Mouse (Mus musculus) adrenal gland, adult (tissue): ENCODE results near the gene Sema5b.
A peak's percentile ranks its signal among the peaks of the same experiment; 100 is the strongest.

Experiments used
- DNase-seq, 2 experiments: peaks; one replicate each; pipeline ENCODE4 v3.0.0; 2022 to 2023; ENCODE audit warnings: low spot score in 1 of 2; ENCODE audit not compliant: inconsistent age in 2 of 2

Gene Sema5b

DNA sequence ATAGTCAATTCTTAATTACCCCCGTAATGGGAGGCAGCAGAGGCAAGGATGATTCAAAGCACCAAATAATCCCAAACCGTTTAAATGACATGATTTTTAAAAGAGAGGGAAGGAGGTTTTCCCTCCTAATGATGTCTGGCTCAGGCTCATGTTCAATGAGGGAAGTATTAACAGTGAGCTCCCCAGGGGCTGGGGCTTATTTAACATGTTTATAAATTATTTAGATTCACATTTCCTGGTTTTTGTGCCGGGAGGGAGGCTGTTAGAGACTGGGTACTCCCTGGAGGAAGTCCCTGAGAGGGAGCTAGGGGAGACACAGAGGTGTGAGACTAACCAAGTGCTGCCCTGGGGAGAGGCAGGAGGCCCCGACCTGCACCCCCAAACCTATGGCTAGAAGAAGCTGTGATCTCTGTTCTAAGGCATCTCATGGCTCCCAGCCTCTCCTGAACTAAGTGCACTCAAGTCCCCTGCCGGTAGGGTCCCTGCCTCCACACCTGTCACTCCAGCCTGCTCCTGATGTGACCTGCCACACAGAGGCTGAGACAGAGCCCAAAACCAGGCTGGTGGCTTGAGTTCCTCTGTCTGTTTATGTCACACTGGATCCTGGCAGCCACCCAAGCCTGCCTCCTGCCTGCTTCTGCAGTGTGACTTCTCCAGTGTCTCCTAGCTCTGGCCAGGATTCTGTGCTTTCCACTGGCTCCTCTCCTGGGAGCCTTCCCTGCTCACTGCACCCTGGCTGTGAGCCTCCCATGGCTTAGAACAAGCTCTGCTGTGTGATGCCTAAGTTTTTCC, 51.5 kb downstream of the Sema5b start:
- DNase-seq: peak; percentile 29 to 32

DNA sequence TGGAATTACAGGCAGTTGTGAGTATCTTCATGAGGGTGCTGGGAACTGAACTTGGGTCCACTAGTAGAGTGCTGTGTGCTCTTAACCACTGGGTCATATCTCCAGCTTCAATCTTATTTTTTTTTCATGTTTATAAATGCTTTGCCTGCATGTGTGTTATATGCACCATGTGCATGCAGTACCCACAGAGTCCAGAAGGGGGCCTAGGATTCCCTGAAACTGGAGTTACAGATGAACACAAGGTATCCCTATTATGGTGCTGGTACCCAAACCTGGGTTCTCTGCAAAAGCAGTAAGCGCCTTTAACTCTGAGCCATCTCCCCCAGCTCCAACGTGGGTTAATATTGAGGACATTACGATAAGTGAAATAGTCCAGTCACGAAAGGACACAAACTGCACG, 52.5 kb downstream of the Sema5b start:
- no peak for DNase-seq

DNA sequence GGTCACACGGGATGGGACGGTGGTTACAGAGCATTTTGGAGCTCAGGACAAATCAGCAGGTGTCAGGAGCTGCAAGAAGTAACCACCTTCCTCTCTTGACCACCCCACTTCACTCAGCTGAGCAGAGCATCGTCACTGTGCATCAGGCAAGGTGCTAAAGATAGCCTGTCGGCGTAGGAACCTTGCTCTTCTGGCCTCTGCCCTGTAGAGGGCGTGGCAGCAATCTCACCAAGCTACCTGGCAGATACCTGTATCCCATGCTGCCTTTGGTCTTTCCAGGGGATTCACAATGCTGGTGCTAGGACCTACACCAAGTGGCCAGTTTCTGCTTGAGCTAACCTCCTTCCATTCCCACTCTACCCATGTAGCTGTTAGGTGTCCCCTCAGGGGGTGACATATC, 55.3 kb downstream of the Sema5b start:
- DNase-seq: no peak

DNA sequence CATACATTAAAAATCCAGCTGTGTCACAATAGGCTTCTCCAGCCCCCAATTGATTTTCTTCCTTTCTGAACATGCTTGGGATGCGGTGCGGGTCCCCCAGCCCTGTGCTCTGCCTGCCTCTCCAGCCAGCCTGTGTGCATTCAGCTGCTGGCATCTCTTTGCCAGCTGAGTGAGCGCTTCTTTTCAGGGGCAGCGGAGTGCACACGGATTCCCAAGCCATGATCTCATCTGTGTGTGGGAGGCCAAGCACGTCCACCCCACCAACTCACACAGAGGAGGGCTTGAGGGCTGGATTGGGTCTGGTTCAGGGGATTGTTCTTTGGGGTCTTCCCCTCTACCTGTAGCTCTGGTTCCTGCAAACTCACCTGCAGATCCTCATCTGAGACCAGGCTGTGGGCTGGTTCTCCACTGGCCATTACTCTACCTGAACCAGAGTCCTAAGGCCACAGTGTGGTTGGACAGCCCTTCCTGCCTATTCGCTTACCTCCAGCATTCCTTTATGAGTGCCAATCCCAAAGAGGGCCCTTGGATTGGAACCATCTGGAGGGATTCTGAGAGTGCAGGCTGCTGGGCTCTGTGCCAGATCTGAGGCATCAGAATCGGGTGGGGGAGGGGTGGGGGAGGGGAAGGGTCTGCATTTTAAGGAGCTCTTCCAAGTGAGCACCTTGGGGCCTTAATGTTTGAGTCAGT, 55.9 kb downstream of the Sema5b start:
- DNase-seq: no peak

DNA sequence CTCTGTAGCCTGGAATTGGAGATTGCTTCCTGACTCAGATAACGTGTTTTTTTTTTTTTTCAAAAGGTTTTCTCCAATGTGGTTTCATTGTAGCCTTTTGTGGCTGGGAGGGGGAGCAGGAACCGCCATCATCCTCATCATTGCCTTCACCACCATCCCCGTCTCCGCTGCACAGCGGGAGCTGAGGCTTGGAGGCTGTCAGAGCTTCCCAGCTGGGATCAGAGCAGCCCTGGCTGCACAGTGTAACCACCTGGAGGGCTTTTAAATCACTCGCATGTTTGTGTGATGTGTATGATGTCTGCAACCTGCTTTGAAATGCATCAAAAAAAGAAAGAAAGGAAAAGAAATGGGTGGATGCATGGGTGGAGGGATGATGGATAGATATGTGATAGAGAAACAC, 57.0 kb downstream of the Sema5b start:
- no peak for DNase-seq

DNA sequence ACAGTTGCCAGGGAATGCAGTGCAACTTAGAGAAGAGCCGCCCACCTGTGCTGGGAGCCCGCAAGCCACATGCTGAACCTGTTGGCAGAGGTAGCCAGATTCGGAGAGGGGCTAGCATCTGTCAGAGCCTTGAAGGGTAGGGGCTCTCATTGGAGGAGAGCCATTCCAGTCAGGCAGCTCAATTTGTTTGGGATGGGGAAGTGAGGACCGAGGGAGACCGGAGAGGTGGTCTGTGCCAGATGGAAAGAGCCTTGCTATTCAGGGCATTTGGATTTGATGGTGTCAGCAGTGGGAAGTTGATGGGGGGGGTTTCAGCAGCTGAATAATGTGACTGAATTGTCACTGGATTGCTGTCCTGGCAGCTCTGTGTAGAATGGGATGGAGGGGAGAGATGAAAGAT, 57.9 kb downstream of the Sema5b start:
- DNase-seq: no peak

DNA sequence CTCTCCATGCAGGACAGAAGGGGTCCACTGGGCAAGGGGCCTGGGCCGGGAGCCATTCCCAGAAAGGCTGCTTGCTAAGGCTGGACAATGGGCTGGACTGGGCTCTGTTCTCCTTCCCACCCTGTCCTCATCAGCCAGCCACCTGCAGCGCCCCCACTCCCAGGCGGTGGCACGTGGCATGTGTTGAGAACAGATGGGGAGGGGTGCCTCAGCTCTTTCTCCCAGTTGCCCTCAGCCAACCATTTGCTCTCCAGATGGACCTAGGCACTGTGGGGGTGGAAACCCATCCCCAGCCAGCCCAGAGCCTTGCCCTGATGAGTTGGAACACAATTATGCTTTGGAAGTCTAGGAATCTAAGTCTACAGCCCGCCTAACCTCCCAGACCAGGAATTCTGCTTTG, 59.3 kb downstream of the Sema5b start:
- DNase-seq: no peak

DNA sequence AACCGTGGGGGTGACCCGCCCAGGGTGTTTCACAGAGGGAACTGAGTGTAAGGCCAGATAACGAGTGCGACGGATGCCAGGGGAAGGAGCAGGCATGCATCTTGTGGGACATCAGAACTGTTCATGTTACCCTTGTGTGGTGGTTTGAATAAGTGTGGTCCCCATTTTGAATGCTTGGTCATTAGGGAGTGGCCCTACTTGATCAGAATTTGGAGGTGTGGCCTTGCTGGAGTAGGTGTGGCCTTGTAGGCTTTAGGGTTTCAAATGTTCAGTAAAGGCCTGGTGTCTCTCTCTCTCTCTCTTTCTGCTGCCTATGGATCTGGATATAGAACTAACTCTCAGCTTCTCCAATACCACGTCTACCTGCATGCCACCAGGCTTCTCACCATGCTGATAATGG, 60.5 kb downstream of the Sema5b start:
- no peak for DNase-seq

DNA sequence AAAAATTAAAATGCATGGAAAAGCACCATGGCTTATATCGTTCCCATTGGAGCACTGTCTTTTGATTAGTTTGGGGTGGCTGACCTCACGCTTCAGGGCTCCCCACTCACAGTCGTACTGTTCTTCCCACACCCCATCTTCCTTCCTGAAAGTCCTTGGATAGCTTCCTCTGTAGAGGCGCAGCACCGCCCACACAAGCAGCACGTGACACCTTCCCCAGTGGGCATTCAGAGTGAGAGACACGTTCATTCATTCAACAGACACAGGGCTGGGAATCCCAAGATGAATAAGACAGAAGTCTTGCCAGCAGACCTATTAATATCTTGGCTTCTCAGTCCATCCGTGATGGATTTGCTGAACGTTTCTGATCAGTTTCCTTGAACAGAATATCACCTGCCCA, 61.6 kb downstream of the Sema5b start:
- DNase-seq: no peak

DNA sequence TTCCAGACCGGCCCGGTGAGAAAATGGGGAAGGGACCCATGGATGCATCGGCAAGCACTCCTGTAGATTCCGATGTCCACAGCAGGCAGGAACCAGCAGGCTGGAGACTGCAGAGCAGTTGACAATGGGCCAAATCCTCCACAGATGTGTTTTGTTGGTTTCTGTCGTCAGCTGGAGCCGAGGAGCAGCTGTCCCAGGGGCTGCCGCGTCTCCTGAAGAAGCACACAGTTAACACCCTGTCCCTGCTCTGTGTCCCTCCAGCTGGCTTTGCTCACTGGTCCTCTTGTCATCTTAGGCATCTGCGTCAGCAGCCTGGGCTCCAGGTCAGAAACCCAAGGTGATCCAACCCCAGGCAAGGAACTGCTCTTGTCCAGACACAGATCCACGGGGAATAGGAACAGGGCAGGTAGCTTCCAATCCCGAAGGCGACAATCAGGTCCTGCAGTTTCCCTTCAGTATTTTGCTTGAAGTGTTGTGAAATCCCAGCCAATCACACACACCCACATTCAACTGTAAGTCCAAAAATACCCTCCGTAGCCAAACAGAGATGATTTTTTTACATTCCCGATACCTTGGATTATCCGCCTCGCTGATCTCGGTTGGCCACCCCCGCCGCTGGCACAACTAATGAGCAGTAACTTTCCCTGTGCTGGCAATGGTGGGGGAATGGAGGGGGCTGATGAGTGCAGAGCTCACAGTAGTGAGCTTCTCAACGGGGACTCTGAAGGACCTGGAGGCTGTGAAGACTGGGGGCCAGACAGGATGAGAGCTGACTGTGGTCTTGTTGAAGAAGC, 63.0 kb downstream of the Sema5b start:
- no peak for DNase-seq

DNA sequence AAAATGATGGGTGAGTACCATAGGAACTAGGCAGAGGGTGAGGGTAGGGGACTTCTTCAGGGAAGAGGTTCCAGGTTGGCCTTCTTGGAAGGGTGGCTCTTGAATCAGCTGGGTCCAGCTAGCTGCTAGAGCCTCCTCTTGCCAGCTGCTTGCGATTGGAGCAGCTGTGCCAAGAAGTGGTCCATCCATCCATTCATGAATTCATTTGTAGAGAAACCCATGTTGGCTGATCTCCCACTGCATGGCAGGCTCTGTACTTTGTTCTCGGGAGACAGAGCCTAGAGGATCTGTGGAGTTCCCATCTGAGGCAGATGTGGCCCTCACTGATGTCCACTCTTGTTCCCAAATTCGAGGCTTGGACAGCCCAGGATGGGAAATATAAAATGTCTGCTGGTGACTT, 66.3 kb downstream of the Sema5b start:
- DNase-seq: no peak

DNA sequence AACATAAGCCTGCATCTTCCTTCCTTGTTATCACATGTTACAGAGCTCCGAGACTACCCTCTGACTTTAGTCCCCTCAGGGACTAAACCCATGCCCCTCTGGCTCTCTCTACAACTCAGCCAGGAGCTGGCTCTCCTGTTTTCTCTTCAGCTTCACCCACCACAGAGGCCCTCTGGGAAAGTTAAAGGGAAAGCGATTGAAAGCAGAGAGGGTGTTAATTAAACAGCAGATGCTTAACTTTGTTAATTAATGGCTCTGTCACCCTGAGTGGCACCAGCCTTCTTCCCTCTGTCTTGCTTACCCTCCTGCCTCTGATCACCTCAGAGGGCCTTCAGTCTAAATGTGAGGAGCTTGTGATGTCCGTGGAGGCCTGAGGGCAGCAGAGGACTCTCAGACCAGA, 67.3 kb downstream of the Sema5b start:
- DNase-seq: no peak

DNA sequence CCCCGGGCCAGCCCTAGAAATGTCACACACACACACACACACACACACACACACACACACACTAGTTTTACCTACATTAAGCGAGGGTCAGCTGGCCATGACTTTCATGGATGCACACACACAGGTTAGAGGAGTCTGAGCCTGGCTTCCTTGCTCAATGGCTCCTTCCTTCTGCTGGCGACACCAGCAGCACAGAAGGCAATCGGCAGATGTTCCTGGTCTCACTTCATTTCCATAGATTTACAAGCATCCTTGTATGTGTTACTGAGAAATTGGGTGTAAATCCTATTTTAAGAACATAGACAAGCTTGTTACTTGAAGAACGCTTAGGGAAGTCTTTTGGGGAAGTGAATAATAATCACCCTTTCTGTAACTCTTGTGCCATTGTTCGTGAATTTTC, 68.6 kb downstream of the Sema5b start:
- no peak for DNase-seq

DNA sequence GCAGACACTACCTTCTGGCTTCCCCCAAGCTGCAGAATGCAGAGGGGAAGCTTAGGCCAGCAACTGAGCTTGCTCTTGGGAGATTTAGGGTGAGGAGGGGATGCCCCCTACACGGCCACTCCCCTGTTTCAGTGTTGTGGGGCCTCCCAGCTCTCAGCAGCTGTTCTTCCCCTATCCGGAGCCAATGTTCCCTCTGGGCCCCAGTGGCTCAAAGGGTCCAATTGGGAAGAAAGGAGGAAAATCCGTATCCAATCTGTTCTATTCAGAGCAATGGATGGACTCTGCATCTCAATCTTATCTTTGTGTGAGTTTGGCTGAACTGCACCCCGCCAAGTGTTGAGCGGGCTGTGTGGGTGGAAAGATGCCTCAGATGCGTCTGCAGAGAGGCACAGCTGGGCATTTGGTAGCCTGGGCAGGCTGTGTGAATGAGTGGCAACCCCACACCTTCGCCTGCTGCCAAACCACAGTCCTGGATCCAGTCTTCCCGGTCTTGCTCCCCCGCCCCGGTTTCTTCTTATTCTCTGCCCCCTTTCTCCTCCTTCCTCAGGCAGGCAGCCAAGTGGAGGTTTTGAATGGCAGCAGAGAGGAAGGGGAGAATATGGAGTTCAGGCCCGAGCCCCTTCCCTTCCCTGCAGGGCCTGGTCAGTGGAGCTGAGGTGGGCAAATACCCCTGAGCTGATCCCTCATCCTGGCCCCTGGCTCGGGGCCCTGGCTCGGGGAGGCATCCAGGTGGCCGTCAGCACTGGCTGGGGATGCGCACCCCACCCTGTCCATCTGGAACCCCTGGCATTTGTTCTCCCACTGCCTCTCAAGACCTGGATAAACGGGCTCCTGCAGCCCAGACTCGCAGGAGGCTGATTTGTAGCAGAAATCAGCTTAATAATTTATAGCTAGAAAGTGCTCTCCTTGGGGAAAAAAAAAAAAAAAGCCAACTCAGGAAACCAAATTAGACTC, 73.2 kb downstream of the Sema5b start:
- no peak for DNase-seq

DNA sequence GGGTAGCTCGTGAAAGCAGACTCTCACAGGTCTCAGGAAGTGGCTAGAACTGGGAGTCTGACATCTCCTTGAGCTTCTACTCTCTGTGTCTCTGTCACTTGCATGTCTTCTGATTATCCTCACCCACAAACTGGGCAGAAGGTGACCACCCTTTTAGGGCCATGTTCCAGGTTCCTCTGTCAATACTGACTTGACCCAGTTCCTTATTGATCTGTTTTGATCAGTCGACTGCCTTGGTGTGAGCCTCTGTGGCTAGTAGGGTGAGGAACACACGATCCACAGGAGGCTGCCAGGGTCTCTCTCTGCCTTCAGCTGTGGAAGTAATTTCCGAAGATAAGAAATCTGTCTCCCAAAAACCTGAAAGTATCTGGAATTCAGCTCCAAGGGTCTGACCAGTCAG, 76.8 kb downstream of the Sema5b start:
- no peak for DNase-seq

DNA sequence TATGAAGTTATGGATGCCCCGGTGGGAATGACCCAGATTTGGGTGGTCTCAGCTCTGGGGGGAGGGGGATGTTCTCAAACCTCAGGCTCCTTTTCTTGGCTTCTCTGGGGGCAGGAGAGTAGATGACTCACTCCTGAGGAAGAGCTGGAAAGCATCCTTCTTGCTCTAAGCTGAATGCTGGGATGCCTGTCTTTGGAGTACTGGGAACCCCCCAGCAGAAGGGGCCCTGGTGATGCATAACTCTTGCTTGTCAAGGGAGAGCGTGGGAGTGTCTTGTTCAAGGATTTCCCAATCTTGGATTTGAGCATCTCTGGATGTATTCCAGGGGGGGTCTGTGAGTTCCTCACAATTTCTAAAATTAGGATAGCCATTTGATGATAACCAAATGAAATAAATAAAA, 82.1 kb downstream of the Sema5b start:
- no peak for DNase-seq

DNA sequence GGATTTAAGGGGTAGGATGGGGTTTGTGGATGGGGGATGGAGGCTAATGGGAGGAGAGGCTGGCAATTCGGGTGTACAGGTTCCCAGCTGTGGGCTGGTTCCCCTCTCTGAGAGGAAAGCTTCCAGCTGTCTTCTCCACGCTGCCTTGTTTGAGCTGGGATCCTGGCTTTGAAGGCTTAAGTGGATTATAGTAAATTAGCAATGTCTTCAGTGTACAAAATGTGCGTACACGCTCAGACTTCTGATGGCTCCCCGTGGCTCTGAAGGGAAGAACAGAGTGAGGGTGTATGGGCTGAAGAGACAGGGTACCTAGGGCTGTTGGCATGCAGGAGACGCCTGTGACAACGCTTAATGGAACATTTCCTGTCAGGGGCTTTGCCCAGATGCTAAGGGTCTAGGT, 83.0 kb downstream of the Sema5b start:
- no peak for DNase-seq

DNA sequence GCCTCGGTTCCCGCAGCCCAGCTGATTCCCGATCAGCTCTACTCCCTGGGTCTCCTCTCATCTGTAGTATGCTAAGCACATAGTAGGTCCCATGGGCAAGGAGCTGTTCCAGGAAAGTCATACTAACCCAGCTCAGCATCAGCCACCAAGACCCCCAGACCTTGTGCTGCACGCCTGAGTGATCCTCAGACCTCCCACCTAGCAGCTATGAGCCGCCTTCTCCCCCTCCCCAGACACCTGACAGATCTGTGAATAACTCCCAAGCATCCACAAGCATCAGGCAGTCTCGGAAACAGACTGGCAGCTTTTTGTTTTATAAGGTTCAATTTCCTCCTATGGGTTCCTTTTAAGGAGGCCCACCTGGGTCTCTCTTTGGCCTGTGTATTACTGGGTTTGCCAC, 83.9 kb downstream of the Sema5b start:
- peak in 1 of 2 experiments; percentile 28 for DNase-seq

DNA sequence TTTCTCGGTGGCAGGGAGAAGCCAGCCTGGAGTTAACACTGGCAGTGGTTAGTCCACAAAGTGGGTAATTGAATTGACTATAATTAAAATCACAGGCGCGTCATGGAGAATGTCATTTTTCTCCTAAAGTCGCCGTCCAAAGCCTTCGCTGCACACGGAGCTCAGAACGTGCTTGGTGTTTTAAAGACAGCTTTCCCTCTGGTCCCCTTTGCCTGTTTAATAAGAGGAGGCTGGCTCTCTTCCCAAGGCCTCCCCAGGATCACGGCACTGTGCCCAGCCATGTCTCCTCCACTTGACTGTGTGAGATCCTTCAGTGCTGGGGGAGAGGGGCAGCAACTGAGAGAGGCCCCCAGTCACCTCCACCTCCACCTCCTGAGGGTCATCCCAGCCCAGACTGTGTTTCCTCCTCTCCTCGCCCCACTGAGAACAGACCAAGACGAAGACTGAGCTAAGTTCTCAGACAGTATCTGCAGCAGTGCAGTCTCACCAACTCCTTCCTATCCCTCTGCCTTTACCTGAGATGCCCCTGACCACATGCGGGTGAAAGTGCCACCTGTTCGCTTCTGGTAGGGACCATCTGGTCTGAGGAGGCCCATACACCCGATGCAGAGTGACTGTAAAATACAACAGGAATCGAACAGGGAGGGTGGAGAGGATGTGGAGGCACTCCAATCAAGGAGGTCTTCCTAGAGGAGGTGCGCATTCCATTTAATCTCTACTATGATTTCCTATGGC, 84.5 kb downstream of the Sema5b start:
- DNase-seq: peak; percentile 80 to 88

DNA sequence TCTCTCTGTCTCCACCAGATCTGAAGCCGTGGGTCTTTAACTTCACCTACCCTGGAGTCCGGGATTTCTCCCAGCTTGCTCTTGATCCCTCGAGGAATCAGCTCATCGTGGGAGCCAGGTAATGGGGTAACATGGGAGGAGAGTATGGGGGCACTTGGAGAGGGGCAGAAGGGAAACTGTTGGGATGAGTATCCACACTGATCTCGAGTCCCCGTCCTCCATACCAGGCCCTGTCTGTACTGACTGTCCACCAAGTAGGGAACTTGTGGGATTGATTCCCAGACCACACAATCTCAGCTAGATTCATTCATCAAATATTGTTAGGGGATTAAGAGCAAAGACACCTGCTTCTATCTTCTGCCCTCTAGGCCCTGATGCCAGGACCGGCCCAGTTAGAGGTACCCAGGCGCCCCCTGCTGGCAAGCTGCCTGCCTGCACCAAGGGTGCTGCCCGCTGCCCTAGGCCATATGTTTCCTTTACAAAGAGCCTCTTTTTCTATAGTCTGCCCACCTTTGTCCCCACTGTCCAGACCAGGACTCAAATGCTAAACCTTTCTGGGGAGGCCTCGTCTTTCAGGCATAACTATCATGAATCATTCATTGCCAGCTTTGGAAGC, 87.2 kb downstream of the Sema5b start:
- DNase-seq: peak; percentile 78 to 92
